Mouse (Mus musculus): Measurements from ENCODE around the gene Fam83d. TPM values are rescaled to one million over a fixed set of nuclear protein-coding genes. Genes with fewer than 3 reads are reported as not detected.

The Fam83d gene
- polyA plus RNA-seq, 1 experiment from 2014 or later: 51.1 TPM

DNA sequence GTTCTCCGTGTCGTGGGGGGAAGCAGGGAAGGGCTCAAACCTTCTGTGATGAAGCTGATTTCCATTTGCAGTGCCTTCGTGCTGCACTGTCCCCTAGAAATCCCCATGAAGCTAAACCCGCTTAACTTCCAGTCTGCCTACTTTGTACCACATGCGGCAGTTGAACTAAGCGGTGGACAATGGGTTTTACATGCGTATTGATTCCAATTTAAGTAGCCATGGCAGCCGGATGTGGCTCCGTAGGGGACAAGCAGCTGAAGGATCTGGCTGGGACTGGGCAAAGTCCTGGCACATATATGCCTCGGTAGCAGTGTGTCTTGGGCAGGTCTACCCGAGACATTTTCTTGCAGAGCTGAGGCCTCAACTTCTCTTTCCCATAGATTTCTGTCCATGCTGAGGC is 29.3 kb upstream of the Fam83d start:
- no peak overlapping the region for H3K9ac ChIP-seq (ENCODE audit: low read length)

DNA sequence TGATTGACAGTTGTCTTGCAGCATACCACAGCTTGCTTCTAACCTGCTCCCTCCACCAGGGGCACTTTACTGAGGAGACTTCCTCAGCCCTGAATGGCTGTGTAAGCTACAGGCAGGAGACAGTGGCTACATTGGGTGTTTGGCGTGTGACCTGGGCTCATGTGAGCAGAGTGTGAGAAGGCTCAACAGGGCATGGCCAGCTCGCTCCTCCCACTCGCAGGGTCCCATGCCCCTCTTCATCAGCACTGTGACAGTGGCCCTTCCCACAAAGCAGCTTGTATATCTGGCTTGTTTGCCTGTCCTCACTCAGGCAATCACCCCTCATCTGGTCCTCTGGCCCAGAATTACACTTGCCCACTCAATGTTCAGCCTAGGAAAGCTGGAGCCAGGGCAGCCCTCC is 28.8 kb upstream of the Fam83d start:
- no peak overlapping the region for H3K4me3 ChIP-seq (ENCODE audit: low read depth, low read length)
- H3K36me3 ChIP-seq (ENCODE audit: control insufficient read depth, insufficient read depth, low read length): no peaks in the 10 kb centered on the region
- no peak overlapping the region for H3K4me2 ChIP-seq (ENCODE audit: low read depth, severe bottlenecking)
- 82% methylated on average over 3 of the region's 3 CpGs for WGBS
- H3K9ac ChIP-seq (ENCODE audit: low read length): no peak overlapping the region
- no peak overlapping the region for H3K27ac ChIP-seq (replicated peaks; ENCODE audit: low read depth, low read length)
- ATAC-seq (ENCODE audit: insufficient number of reproducible peaks, low FRiP score, low TSS enrichment, low read depth) (no peak), DNase-seq (ENCODE audit: low spot score) (no peak)
- H3K27me3 ChIP-seq (ENCODE audit: control insufficient read depth, insufficient read depth, low read length): no peaks in the 10 kb centered on the region
- H3K9me3 ChIP-seq (ENCODE audit: control insufficient read depth, low read length): no peaks in the 10 kb centered on the region
- no peaks in the 10 kb centered on the region for H3K4me1 ChIP-seq (ENCODE audit: control insufficient read depth, insufficient read depth, low read length)

More for the DNA sequence above, 29.3 kb upstream of the Fam83d start:
- Histone ChIP-seq H3K4me1 (ENCODE audit: control insufficient read depth, insufficient read depth, low read length) (no peaks in the 10 kb centered on the region), H3K27ac (replicated peaks; ENCODE audit: low read depth, low read length) (no peak overlapping the region), H3K4me2 (ENCODE audit: low read depth, severe bottlenecking) (no peak overlapping the region), H3K9me3 (ENCODE audit: control insufficient read depth, low read length) (no peaks in the 10 kb centered on the region), H3K36me3 (ENCODE audit: control insufficient read depth, insufficient read depth, low read length) (no peaks in the 10 kb centered on the region), H3K4me3 (ENCODE audit: low read depth, low read length) (no peak overlapping the region), H3K27me3 (ENCODE audit: control insufficient read depth, insufficient read depth, low read length) (no peaks in the 10 kb centered on the region)
- 90% methylated on average over 11 of the region's 11 CpGs for WGBS
- no peak for DNase-seq (ENCODE audit: low spot score)
- no peak for ATAC-seq (ENCODE audit: insufficient number of reproducible peaks, low FRiP score, low TSS enrichment, low read depth)

DNA sequence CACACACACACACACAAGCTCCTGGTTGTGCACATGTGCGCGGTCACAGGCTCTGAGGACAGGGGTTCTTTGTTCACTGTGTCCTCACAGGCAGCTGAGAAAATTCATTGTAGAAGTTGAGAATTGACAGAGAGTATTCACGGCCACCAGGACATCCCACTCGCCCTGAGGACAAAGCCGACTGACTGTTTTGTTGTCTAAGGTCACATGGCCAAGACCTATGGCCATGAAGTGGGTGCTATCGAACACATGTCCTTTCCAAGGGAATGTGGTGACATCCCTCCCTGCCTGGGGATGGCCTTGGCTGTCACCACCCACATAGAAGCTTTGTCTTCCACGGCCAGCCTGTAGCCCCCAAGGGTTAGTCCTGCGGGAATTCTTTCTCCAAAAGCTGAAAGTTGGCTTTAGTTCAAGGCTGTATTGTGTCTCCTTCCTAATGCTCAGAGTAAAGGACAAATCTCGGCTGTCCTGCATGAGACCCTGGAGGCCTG is 26.8 kb upstream of the Fam83d start:
- no peak for DNase-seq (ENCODE audit: low spot score)
- 81% methylated on average over 9 of the region's 9 CpGs for WGBS

DNA sequence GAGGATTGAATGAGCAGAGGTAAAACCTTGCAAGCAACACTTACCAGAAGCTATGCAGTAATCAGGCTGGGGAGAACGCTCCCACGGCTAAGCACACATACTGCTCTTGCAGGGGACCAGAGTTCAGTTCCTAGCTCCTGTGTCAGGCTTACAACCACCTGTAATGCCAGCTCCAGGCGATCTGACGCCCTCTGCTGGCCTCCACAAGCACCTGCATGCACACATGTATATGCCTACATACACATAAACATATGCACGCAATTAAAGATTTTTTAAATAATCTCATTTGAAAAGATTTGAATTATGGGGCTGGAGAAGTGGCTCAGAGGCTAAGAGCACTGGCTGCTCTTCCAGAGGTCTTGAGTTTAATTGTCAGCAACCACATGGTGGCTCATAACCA is 25.5 kb upstream of the Fam83d start:
- Histone ChIP-seq H3K9me3 (ENCODE audit: control insufficient read depth, low read length) (no peaks in the 10 kb centered on the region), H3K4me3 (ENCODE audit: low read depth, low read length) (no peak overlapping the region), H3K27ac (replicated peaks; ENCODE audit: low read depth, low read length) (no peak overlapping the region), H3K4me1 (ENCODE audit: control insufficient read depth, insufficient read depth, low read length) (peaks cover 5% of the 10 kb centered on the region; the same call in 1 of the 2 replicates), H3K36me3 (ENCODE audit: control insufficient read depth, insufficient read depth, low read length) (no peaks in the 10 kb centered on the region), H3K27me3 (ENCODE audit: control insufficient read depth, insufficient read depth, low read length) (no peaks in the 10 kb centered on the region), H3K9ac (ENCODE audit: low read length) (no peak overlapping the region), H3K4me2 (ENCODE audit: low read depth, severe bottlenecking) (no peak overlapping the region)
- DNase-seq (ENCODE audit: low spot score) (no peak), ATAC-seq (ENCODE audit: insufficient number of reproducible peaks, low FRiP score, low TSS enrichment, low read depth) (no peak)
- 83% methylated on average over 5 of the region's 5 CpGs for WGBS

More for the DNA sequence above, 26.8 kb upstream of the Fam83d start:
- no peaks in the 10 kb centered on the region for H3K27me3 ChIP-seq (ENCODE audit: control insufficient read depth, insufficient read depth, low read length)
- H3K4me1 ChIP-seq (ENCODE audit: control insufficient read depth, insufficient read depth, low read length): peaks cover 2% of the 10 kb centered on the region; the same call in 1 of the 2 replicates
- H3K4me3 ChIP-seq (ENCODE audit: low read depth, low read length): no peak overlapping the region
- no peak for ATAC-seq (ENCODE audit: insufficient number of reproducible peaks, low FRiP score, low TSS enrichment, low read depth)
- no peak overlapping the region for H3K4me2 ChIP-seq (ENCODE audit: low read depth, severe bottlenecking)
- H3K27ac ChIP-seq (replicated peaks; ENCODE audit: low read depth, low read length): no peak overlapping the region
- H3K36me3 ChIP-seq (ENCODE audit: control insufficient read depth, insufficient read depth, low read length): no peaks in the 10 kb centered on the region
- H3K9ac ChIP-seq (ENCODE audit: low read length): no peak overlapping the region
- H3K9me3 ChIP-seq (ENCODE audit: control insufficient read depth, low read length): no peaks in the 10 kb centered on the region

DNA sequence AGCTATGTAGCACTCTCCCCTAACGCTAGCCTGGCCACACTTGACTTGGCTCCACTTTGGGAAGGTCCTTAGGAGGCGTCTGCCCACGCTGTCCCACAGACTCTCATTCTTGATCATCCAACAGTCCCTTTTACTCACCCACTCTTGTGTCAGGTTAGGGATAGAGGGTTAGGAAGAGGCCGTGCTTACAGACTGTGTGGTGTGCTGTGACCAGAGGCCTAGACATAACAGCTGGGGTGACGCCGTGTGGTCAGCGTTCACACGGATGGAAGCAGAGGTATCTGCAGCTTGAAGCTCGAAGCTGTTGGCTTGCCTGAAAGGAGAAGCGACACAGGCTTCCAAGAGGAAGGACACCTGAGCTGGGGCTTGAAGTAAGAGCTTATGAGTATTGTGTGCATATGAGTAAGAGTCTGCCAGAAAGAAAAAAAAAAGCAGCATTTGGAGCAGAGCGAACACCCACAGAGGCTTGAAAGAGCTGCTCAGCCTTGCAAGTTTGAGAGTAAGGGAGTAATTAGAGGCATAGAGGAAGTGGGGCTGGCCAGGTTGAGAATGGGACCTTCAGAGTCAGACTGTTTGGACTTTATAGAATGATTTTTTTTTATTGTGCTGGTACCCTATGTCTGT is 24.3 kb upstream of the Fam83d start:
- Histone ChIP-seq H3K9ac (ENCODE audit: low read length) (no peak overlapping the region), H3K36me3 (ENCODE audit: control insufficient read depth, insufficient read depth, low read length) (no peaks in the 10 kb centered on the region), H3K4me1 (ENCODE audit: control insufficient read depth, insufficient read depth, low read length) (peaks cover 5% of the 10 kb centered on the region; the same call in 1 of the 2 replicates), H3K4me3 (ENCODE audit: low read depth, low read length) (no peak overlapping the region), H3K4me2 (ENCODE audit: low read depth, severe bottlenecking) (no peak overlapping the region), H3K27ac (replicated peaks; ENCODE audit: low read depth, low read length) (no peak overlapping the region), H3K9me3 (ENCODE audit: control insufficient read depth, low read length) (no peaks in the 10 kb centered on the region), H3K27me3 (ENCODE audit: control insufficient read depth, insufficient read depth, low read length) (no peaks in the 10 kb centered on the region)
- DNase-seq (ENCODE audit: low spot score) (no peak), ATAC-seq (ENCODE audit: insufficient number of reproducible peaks, low FRiP score, low TSS enrichment, low read depth) (no peak)
- WGBS: 89% methylated on average over 11 of the region's 11 CpGs

DNA sequence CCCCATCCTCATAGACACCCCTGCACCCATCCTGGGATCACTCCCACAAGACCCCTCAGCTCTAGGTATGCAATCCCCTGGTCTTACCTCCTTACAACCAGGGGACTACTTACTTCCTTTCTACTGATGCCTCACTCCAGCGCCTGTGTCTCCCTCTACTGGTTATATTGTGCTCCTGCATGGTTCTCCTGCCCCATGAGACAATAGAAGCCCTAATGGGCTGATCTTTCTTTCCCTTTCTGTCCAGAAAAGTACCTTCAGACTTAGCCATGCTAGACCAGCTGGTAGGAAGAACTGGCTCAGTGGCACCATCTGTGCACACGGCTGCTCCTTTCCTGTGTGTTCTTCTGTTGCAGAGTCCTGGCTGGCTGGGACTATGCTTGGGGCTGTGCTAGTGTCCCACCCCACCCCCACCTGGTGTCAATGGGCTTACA is 22.8 kb upstream of the Fam83d start:
- no peak overlapping the region for H3K4me2 ChIP-seq (ENCODE audit: low read depth, severe bottlenecking)
- H3K27me3 ChIP-seq (ENCODE audit: control insufficient read depth, insufficient read depth, low read length): no peaks in the 10 kb centered on the region
- no peak overlapping the region for H3K4me3 ChIP-seq (ENCODE audit: low read depth, low read length)
- H3K9ac ChIP-seq (ENCODE audit: low read length): no peak overlapping the region
- no peaks in the 10 kb centered on the region for H3K36me3 ChIP-seq (ENCODE audit: control insufficient read depth, insufficient read depth, low read length)
- 20% methylated on average over 2 of the region's 2 CpGs for WGBS
- ATAC-seq (ENCODE audit: insufficient number of reproducible peaks, low FRiP score, low TSS enrichment, low read depth): no peak
- H3K9me3 ChIP-seq (ENCODE audit: control insufficient read depth, low read length): no peaks in the 10 kb centered on the region
- peak; percentile 55 for DNase-seq (ENCODE audit: low spot score)
- H3K4me1 ChIP-seq (ENCODE audit: control insufficient read depth, insufficient read depth, low read length): peaks cover 5% of the 10 kb centered on the region; the same call in 1 of the 2 replicates
- H3K27ac ChIP-seq (replicated peaks; ENCODE audit: low read depth, low read length): no peak overlapping the region

DNA sequence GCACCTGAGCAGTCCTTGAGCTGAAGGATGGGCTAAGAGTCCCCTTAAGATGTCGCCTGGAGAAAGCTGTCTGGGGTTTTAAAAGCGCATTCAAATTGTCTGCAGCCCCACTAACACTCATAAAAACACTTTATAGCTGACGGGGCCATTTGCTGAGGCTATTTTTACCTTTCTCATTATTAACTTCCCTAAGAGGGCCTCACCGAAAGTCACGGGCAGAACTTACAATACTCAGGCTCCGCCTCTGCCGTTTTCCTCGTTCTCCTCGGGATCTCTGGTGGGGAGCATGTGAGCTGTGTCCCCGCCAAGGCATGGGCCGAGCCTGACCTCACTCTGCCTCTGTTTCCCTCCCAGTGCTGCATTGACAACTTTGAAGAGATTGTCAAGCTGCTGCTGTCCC is 21.7 kb upstream of the Fam83d start:
- Histone ChIP-seq H3K4me2 (ENCODE audit: low read depth, severe bottlenecking) (no peak overlapping the region), H3K9me3 (ENCODE audit: control insufficient read depth, low read length) (no peaks in the 10 kb centered on the region)
- 52% methylated on average over 11 of the region's 11 CpGs for WGBS

DNA sequence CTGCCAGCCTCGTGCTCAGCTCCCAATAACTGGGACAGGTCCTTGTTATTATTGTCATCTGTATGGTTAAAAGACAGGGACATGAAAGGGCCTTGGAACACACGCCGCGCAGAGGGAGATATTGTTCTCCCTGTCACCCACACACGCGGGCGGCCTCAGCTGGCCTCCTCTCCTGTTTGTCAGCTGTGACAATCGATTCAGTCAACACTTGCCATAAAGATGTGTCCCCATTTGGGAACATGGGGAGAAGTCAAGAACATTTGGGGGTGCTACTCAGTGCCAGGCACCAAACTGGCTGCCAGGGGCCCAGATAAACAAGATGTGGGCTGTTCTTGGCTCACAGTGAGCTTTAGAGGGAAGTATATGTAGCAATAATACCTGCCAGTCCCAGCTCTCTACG is 18.5 kb upstream of the Fam83d start:
- no peak for ATAC-seq (ENCODE audit: insufficient number of reproducible peaks, low FRiP score, low TSS enrichment, low read depth)
- no peak for DNase-seq (ENCODE audit: low spot score)
- WGBS: 87% methylated on average over 9 of the region's 9 CpGs
- no peaks in the 10 kb centered on the region for H3K9me3 ChIP-seq (ENCODE audit: control insufficient read depth, low read length)
- H3K9ac ChIP-seq (ENCODE audit: low read length): no peak overlapping the region
- H3K4me1 ChIP-seq (ENCODE audit: control insufficient read depth, insufficient read depth, low read length): peaks cover 5% of the 10 kb centered on the region; the same call in 1 of the 2 replicates
- H3K27me3 ChIP-seq (ENCODE audit: control insufficient read depth, insufficient read depth, low read length): no peaks in the 10 kb centered on the region
- no peak overlapping the region for H3K4me3 ChIP-seq (ENCODE audit: low read depth, low read length)
- no peak overlapping the region for H3K4me2 ChIP-seq (ENCODE audit: low read depth, severe bottlenecking)
- no peaks in the 10 kb centered on the region for H3K36me3 ChIP-seq (ENCODE audit: control insufficient read depth, insufficient read depth, low read length)
- H3K27ac ChIP-seq (replicated peaks; ENCODE audit: low read depth, low read length): no peak overlapping the region

More for the DNA sequence above, 21.7 kb upstream of the Fam83d start:
- no peak for DNase-seq (ENCODE audit: low spot score)
- H3K27me3 ChIP-seq (ENCODE audit: control insufficient read depth, insufficient read depth, low read length): no peaks in the 10 kb centered on the region
- no peak overlapping the region for H3K9ac ChIP-seq (ENCODE audit: low read length)
- peaks cover 5% of the 10 kb centered on the region; the same call in 1 of the 2 replicates for H3K4me1 ChIP-seq (ENCODE audit: control insufficient read depth, insufficient read depth, low read length)
- H3K27ac ChIP-seq (replicated peaks; ENCODE audit: low read depth, low read length): no peak overlapping the region
- no peak overlapping the region for H3K4me3 ChIP-seq (ENCODE audit: low read depth, low read length)
- no peak for ATAC-seq (ENCODE audit: insufficient number of reproducible peaks, low FRiP score, low TSS enrichment, low read depth)
- no peaks in the 10 kb centered on the region for H3K36me3 ChIP-seq (ENCODE audit: control insufficient read depth, insufficient read depth, low read length)

DNA sequence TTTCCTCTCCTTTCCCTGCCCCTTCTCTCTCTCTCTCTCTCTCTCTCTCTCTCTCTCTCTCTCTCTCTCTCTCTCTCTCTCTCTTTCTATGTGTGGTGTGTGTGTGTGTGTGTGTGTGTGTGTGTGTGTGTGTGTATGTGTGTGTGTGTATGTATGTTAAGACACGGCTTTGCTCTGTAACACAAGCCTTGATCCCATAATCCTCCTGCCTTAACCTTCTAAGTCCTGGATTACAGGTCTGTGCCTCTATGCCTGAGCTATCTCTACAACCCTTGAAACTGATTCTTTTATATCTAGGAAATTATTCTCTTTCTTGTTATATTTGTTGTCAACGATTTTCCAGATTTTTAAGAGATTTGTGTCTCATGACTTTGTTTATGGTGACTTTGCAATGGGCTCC is 7.7 kb upstream of the Fam83d start:
- Histone ChIP-seq H3K27ac (replicated peaks; ENCODE audit: low read depth, low read length) (no peak overlapping the region), H3K36me3 (ENCODE audit: control insufficient read depth, insufficient read depth, low read length) (no peaks in the 10 kb centered on the region), H3K4me2 (ENCODE audit: low read depth, severe bottlenecking) (no peak overlapping the region), H3K4me3 (ENCODE audit: low read depth, low read length) (no peak overlapping the region), H3K9me3 (ENCODE audit: control insufficient read depth, low read length) (no peaks in the 10 kb centered on the region), H3K4me1 (ENCODE audit: control insufficient read depth, insufficient read depth, low read length) (no peaks in the 10 kb centered on the region), H3K9ac (ENCODE audit: low read length) (no peak overlapping the region), H3K27me3 (ENCODE audit: control insufficient read depth, insufficient read depth, low read length) (no peaks in the 10 kb centered on the region)
- DNase-seq (ENCODE audit: low spot score) (no peak), ATAC-seq (ENCODE audit: insufficient number of reproducible peaks, low FRiP score, low TSS enrichment, low read depth) (no peak)
- 83% methylated on average over 2 of the region's 2 CpGs for WGBS
